ENCODE assay signal across 9 mouse cellular contexts in the genomic region with DNA sequence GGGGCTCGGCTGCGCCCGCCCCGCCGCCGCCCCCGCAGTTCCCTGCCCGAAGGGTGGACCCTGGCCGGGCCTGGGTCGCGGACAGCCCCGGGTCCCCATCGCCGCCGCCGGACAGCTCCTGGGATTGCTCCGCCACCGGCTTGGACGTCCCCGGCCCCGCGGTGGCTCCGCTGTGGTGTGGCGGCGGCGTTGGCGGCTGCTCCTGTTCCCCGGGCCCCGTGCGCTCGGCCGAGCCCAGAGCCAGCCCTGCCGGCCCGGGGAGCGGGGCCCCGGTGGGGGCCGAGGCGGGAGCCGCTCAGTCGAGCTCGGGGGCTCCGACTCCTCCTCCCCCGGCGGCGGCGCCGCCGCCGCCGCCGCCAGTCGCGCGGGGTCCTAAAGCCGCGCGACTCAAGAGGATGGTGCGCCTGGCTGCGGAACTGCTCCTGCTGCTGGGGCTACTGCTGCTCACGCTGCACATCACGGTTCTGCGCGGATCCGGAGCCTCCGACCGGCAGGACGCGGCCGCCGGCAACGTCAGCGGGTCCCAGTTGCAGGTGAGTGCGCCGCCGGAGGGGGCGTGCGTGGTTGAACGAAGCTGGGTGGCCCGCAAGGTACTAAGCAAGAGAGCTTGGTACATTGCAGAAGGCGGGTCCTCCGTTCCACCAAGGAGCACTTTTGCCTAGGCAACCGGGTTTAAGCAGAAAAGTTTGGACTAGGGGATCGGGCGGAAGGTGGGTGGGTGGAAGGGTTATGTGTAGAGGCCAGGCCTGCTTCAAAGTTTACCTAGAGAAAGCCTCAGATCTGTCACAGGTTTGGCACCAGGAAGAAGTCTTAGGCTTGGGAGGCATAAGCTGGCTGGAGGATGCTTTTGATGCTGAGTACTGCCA. TPM values are rescaled to one million over a fixed set of nuclear protein-coding genes. Genes with fewer than 3 reads are reported as not detected.
DNase-seq lines count a peak whose midpoint lies in the region; ATAC-seq lines count a peak whose summit lies in the region.
"Had no signal": no experiment of that assay in that cellular context is flagged by ENCODE, and none has a peak within 500 bp of the region (broad histone marks: within the 10 kb centered on the region; RNA-seq: fewer than 3 reads in every experiment).

No protein-coding gene starts in this region.

- ATAC-seq in embryonic facial prominence, embryonic 14.5 days (ENCODE audit: low read depth): peak; percentile 91
- peak; percentile 79 for ATAC-seq in limb, embryonic 11.5 days (ENCODE audit: insufficient number of reproducible peaks, low FRiP score, low TSS enrichment, low read depth)
- peak; percentile 93 for ATAC-seq in midbrain, embryonic 15.5 days (replicated peaks)

- H3K4me2 ChIP-seq in embryonic facial prominence, embryonic 14.5 days (ENCODE audit: low read depth, low read length): peak overlapping the region; percentile 99
- H3K4me2 ChIP-seq in limb, embryonic 11.5 days (ENCODE audit: low read depth, severe bottlenecking): peak overlapping the region; percentile 99
- H3K4me2 ChIP-seq in midbrain, embryonic 15.5 days: peak overlapping the region; percentile 99

- H3K4me3 ChIP-seq in embryonic facial prominence, embryonic 14.5 days (ENCODE audit: low read depth, low read length): peak overlapping the region; percentile 90
- peak overlapping the region; percentile 93 for H3K4me3 ChIP-seq in limb, embryonic 11.5 days (ENCODE audit: low read depth, low read length)
- H3K4me3 ChIP-seq in midbrain, embryonic 15.5 days: peak overlapping the region; percentile 95

- peak overlapping the region; percentile 87 for H3K9ac ChIP-seq in embryonic facial prominence, embryonic 14.5 days (ENCODE audit: low read depth, low read length)
- H3K9ac ChIP-seq in limb, embryonic 11.5 days (ENCODE audit: low read length): peak overlapping the region; percentile 94
- H3K9ac ChIP-seq in midbrain, embryonic 15.5 days: peak overlapping the region; percentile 82

- peak overlapping the region; percentile 77 for H3K27ac ChIP-seq in embryonic facial prominence, embryonic 14.5 days (replicated peaks; ENCODE audit: low read depth, low read length)
- peak overlapping the region; percentile 92 for H3K27ac ChIP-seq in limb, embryonic 11.5 days (replicated peaks; ENCODE audit: low read depth, low read length)
- peak overlapping the region; percentile 79 for H3K27ac ChIP-seq in midbrain, embryonic 15.5 days

- WGBS in embryonic facial prominence, embryonic 14.5 days: under 1% methylated on average over 27 of the region's 84 CpGs
- under 1% methylated on average over 77 of the region's 84 CpGs for WGBS in limb, embryonic 11.5 days
- WGBS in midbrain, embryonic 15.5 days: under 1% methylated on average over 73 of the region's 84 CpGs

- H3K27me3 ChIP-seq in embryonic facial prominence, embryonic 14.5 days (replicated peaks; ENCODE audit: control insufficient read depth, insufficient read depth, low read length): no peaks in the 10 kb centered on the region; the same call in 1 of the 2 replicates
- peaks cover 4% of the 10 kb centered on the region; the same call in 1 of the 2 replicates for H3K27me3 ChIP-seq in limb, embryonic 11.5 days (ENCODE audit: control insufficient read depth, insufficient read depth, low read length)
- peaks cover 27% of the 10 kb centered on the region for H3K27me3 ChIP-seq in midbrain, embryonic 15.5 days (replicated peaks)

- DNase-seq in urinary bladder, postnatal 14 days (ENCODE audit: low spot score): peak; percentile 34
- no peak for DNase-seq in urinary bladder, postnatal 10 days (ENCODE audit: low spot score)
- peak; percentile 85 for DNase-seq in embryonic facial prominence, embryonic 14.5 days (ENCODE audit: low spot score)
- peak; percentile 6 for DNase-seq in heart, adult 8-10 months (ENCODE audit: low spot score)
- DNase-seq in kidney, adult 18-20 months: peak; percentile 48
- peak; percentile 83 for DNase-seq in limb, embryonic 11.5 days (ENCODE audit: low spot score)
- peak; percentile 58 for DNase-seq in testis, postnatal 10 days (ENCODE audit: low spot score)

- H3K36me3 ChIP-seq in embryonic facial prominence, embryonic 14.5 days (ENCODE audit: control insufficient read depth, insufficient read depth, low read length): no peaks in the 10 kb centered on the region
- no peaks in the 10 kb centered on the region for H3K36me3 ChIP-seq in limb, embryonic 11.5 days (ENCODE audit: control insufficient read depth, insufficient read depth, low read length)
- no peaks in the 10 kb centered on the region for H3K36me3 ChIP-seq in midbrain, embryonic 15.5 days (replicated peaks)

- H3K9me3 ChIP-seq in embryonic facial prominence, embryonic 14.5 days (ENCODE audit: control insufficient read depth, low read length): no peaks in the 10 kb centered on the region
- H3K9me3 ChIP-seq in limb, embryonic 11.5 days (ENCODE audit: control insufficient read depth, low read length): no peaks in the 10 kb centered on the region
- no peaks in the 10 kb centered on the region for H3K9me3 ChIP-seq in midbrain, embryonic 15.5 days

- H3K4me1 ChIP-seq in embryonic facial prominence, embryonic 14.5 days (ENCODE audit: control insufficient read depth, insufficient read depth, low read length): peaks cover 6% of the 10 kb centered on the region; the same call in 1 of the 2 replicates
- H3K4me1 ChIP-seq in limb, embryonic 11.5 days (ENCODE audit: control insufficient read depth, insufficient read depth, low read length): peaks cover 9% of the 10 kb centered on the region
- H3K4me1 ChIP-seq in midbrain, embryonic 15.5 days: peaks cover 20% of the 10 kb centered on the region

RNA-seq across cellular contexts. Expression of a gene that starts 0.5 kb away (rescaled TPM):
- polyA plus RNA-seq in embryonic facial prominence, embryonic 14.5 days (2014; fragmentation: Nextera tagmentation; extraction: Ambion mirVana): 4.5 and 4.8 TPM in 2 replicates
- total RNA-seq in heart, adult 8-10 months (2022): 1 to 10 TPM in 3 of 4 experiments, under 1 TPM in 1; 0.73 to 1.6 (median 1.3) TPM
- 4.7 and 5.5 TPM in 2 replicates for polyA plus RNA-seq in limb, embryonic 11.5 days (2014; fragmentation: Nextera tagmentation; extraction: Ambion mirVana)
- 0.41 and 0.72 TPM in 2 replicates for polyA plus RNA-seq in midbrain, embryonic 15.5 days (2015; fragmentation: Nextera tagmentation; extraction: Ambion mirVana)
- total RNA-seq: MEL had no signal
